Mouse (Mus musculus) cerebellum, adult 18-20 months (tissue): Measurements from ENCODE around the gene Krt90.

Source experiments
- DNase-seq, 2 experiments: peaks; one replicate each; pipeline ENCODE4 v3.0.0; 2021

Gene Krt90

GRCm38 (mm10) chr15:101508247-101508646 is 54.5 kb downstream of the Krt90 start:
- DNase-seq, result no peak

- DNase-seq, result no peak
Measured at GRCm38 (mm10) chr15:101506896-101507758, 55.6 kb downstream of the Krt90 start.
